Mouse (Mus musculus) hindbrain, embryonic 13.5 days (tissue): ENCODE measurements at regions not wholly inside any gene's neighbourhood (a gene's known extent, or its start where the extent isn't known, plus 50 kb on each side); places are given as distances from the start of the nearest gene placed in this dataset.

ENCODE experiments used
- ATAC-seq: fragments of 200-750 bp; cut with Nextera tagmentation; 2 replicates; pipeline ENCODE4 v1.8.0; 2017; ENCODE audit warnings: moderate TSS enrichment; ENCODE audit not compliant: low FRiP score
- H3K27ac ChIP-seq: fragments of 300-500 bp; sonication (generic); 2 replicates; pipeline ENCODE4 v1.5.1; 2015; ENCODE audit warnings: inconsistent platforms, mild to moderate bottlenecking, moderate library complexity
- H3K27me3 ChIP-seq: fragments of 300-500 bp; sonication (generic); 2 replicates; pipeline ENCODE4 v1.6.1; 2015; ENCODE audit warnings: mild to moderate bottlenecking, inconsistent platforms
- H3K36me3 ChIP-seq: fragments of 300-500 bp; sonication (generic); 2 replicates; pipeline ENCODE4 v1.6.1; 2015; ENCODE audit warnings: mild to moderate bottlenecking, inconsistent platforms
- H3K4me1 ChIP-seq: fragments of 300-500 bp; sonication (generic); replicated peaks from 2 replicates; pipeline ENCODE4 v1.6.1; 2015; ENCODE audit warnings: inconsistent platforms
- H3K4me2 ChIP-seq: fragments of 300-500 bp; sonication (generic); 2 replicates; pipeline ENCODE4 v1.6.1; 2015; ENCODE audit warnings: inconsistent platforms, mild to moderate bottlenecking, moderate library complexity
- H3K4me3 ChIP-seq: fragments of 300-500 bp; sonication (generic); 2 replicates; pipeline ENCODE4 v1.5.1; 2015; ENCODE audit warnings: mild to moderate bottlenecking, inconsistent platforms
- H3K9ac ChIP-seq: fragments of 300-500 bp; sonication (generic); 2 replicates; pipeline ENCODE4 v1.6.1; 2015; ENCODE audit warnings: mild to moderate bottlenecking, inconsistent platforms
- H3K9me3 ChIP-seq: fragments of 300-500 bp; sonication (generic); 2 replicates; pipeline ENCODE4 v1.6.1; 2016; ENCODE audit warnings: inconsistent platforms
- WGBS: fragments of 180-500 bp; shearing (Covaris S2); methylation state at CpG from one replicate; pipeline ENCODE4 v1.1.7; 2015; 5-methylcytosine and 5-hydroxymethylcytosine counted together

GRCm38 (mm10) chr19:23044510-23045464 is 96.2 kb upstream of the Klf9 start:
- Histone ChIP-seq H3K27ac (no peak overlapping the region), H3K4me1 (no peaks in the 10 kb centered on the region), H3K4me2 (no peak overlapping the region), H3K27me3 (no peaks in the 10 kb centered on the region), H3K9ac (no peak overlapping the region), H3K9me3 (no peaks in the 10 kb centered on the region), H3K4me3 (no peak overlapping the region), H3K36me3 (no peaks in the 10 kb centered on the region)
- WGBS: 87% methylated on average over 16 of the region's 16 CpGs
- ATAC-seq: no peak

- no peak for ATAC-seq
- Histone ChIP-seq H3K4me3 (no peak overlapping the region), H3K27ac (no peak overlapping the region), H3K4me1 (no peaks in the 10 kb centered on the region), H3K9ac (no peak overlapping the region), H3K36me3 (no peaks in the 10 kb centered on the region), H3K27me3 (peaks cover 4% of the 10 kb centered on the region; the same call in 1 of the 2 replicates), H3K4me2 (no peak overlapping the region), H3K9me3 (no peaks in the 10 kb centered on the region)
- 92% methylated on average over 4 of the region's 4 CpGs for WGBS
Measured at GRCm38 (mm10) chr19:23051456-23051855, 89.6 kb upstream of the Klf9 start.

GRCm38 (mm10) chr19:23054440-23054839 is 86.6 kb upstream of the Klf9 start:
- no peak overlapping the region for H3K4me2 ChIP-seq
- H3K9me3 ChIP-seq: no peaks in the 10 kb centered on the region
- no peak for ATAC-seq
- H3K36me3 ChIP-seq: no peaks in the 10 kb centered on the region
- H3K27me3 ChIP-seq: peaks cover 4% of the 10 kb centered on the region; the same call in 1 of the 2 replicates
- no peak overlapping the region for H3K4me3 ChIP-seq
- H3K27ac ChIP-seq: no peak overlapping the region
- WGBS: 71% methylated on average over 4 of the region's 4 CpGs
- H3K4me1 ChIP-seq: peaks cover 18% of the 10 kb centered on the region
- no peak overlapping the region for H3K9ac ChIP-seq

- H3K9ac ChIP-seq: no peak overlapping the region
- peak overlapping the region; percentile 66; the same call in 1 of the 2 replicates for H3K4me2 ChIP-seq
- H3K27ac ChIP-seq: no peak overlapping the region
- no peak for ATAC-seq
- peaks cover 4% of the 10 kb centered on the region; the same call in 1 of the 2 replicates for H3K27me3 ChIP-seq
- no peaks in the 10 kb centered on the region for H3K36me3 ChIP-seq
- H3K9me3 ChIP-seq: no peaks in the 10 kb centered on the region
- 82% methylated on average over 5 of the region's 5 CpGs for WGBS
- no peak overlapping the region; the same call in 1 of the 2 replicates for H3K4me3 ChIP-seq
- peaks cover 18% of the 10 kb centered on the region for H3K4me1 ChIP-seq
Measured at GRCm38 (mm10) chr19:23055916-23056805, 84.9 kb upstream of the Klf9 start.

GRCm38 (mm10) chr19:23056851-23057707 is 83.9 kb upstream of the Klf9 start:
- WGBS: 2% methylated on average over 32 of the region's 32 CpGs
- H3K27me3 ChIP-seq: peaks cover 4% of the 10 kb centered on the region; the same call in 1 of the 2 replicates
- peak overlapping the region; percentile 38 for H3K4me3 ChIP-seq
- H3K4me2 ChIP-seq: peak overlapping the region; percentile 66
- H3K9me3 ChIP-seq: no peaks in the 10 kb centered on the region
- H3K4me1 ChIP-seq: peaks cover 18% of the 10 kb centered on the region
- ATAC-seq: peak; percentile 85
- H3K36me3 ChIP-seq: no peaks in the 10 kb centered on the region
- H3K9ac ChIP-seq: peak overlapping the region; percentile 65
- 0 out of 2 replicates have a peak overlapping the region, but pooled peaks have one; percentile 35 for H3K27ac ChIP-seq

GRCm38 (mm10) chr19:23057739-23058501 is 83.1 kb upstream of the Klf9 start:
- H3K4me2 ChIP-seq: peak overlapping the region; percentile 66
- H3K4me1 ChIP-seq: peaks cover 18% of the 10 kb centered on the region
- peak overlapping the region; percentile 65; the same call in 1 of the 2 replicates for H3K9ac ChIP-seq
- peak overlapping the region; percentile 40; the same call in 1 of the 2 replicates for H3K27ac ChIP-seq
- peaks cover 4% of the 10 kb centered on the region; the same call in 1 of the 2 replicates for H3K27me3 ChIP-seq
- peak overlapping the region; percentile 38 for H3K4me3 ChIP-seq
- peak; percentile 71 for ATAC-seq
- WGBS: 14% methylated on average over 11 of the region's 11 CpGs
- H3K9me3 ChIP-seq: no peaks in the 10 kb centered on the region
- no peaks in the 10 kb centered on the region for H3K36me3 ChIP-seq

- 0 out of 2 replicates have a peak, but pooled peaks have one; percentile 19 for ATAC-seq
- H3K9ac ChIP-seq: no peak overlapping the region
- peaks cover 18% of the 10 kb centered on the region for H3K4me1 ChIP-seq
- peak overlapping the region; percentile 40; the same call in 1 of the 2 replicates for H3K27ac ChIP-seq
- H3K4me3 ChIP-seq: no peak overlapping the region
- no peaks in the 10 kb centered on the region for H3K36me3 ChIP-seq
- 29% methylated on average over 4 of the region's 4 CpGs for WGBS
- H3K9me3 ChIP-seq: no peaks in the 10 kb centered on the region
- no peak overlapping the region for H3K4me2 ChIP-seq
- H3K27me3 ChIP-seq: peaks cover 4% of the 10 kb centered on the region; the same call in 1 of the 2 replicates
Measured at GRCm38 (mm10) chr19:23058502-23058900, 82.5 kb upstream of the Klf9 start.

- WGBS: 87% methylated on average over 9 of the region's 9 CpGs
- ATAC-seq: no peak
- no peaks in the 10 kb centered on the region for H3K36me3 ChIP-seq
- peaks cover 18% of the 10 kb centered on the region for H3K4me1 ChIP-seq
- H3K9me3 ChIP-seq: no peaks in the 10 kb centered on the region
- no peak overlapping the region for H3K9ac ChIP-seq
- no peak overlapping the region for H3K4me3 ChIP-seq
- peaks cover 3% of the 10 kb centered on the region; the same call in 1 of the 2 replicates for H3K27me3 ChIP-seq
- H3K27ac ChIP-seq: no peak overlapping the region
- no peak overlapping the region for H3K4me2 ChIP-seq
Measured at GRCm38 (mm10) chr19:23061081-23061640, 79.9 kb upstream of the Klf9 start.

GRCm38 (mm10) chr19:23061906-23062305 is 79.1 kb upstream of the Klf9 start:
- Histone ChIP-seq H3K36me3 (no peaks in the 10 kb centered on the region), H3K9ac (no peak overlapping the region), H3K27me3 (no peaks in the 10 kb centered on the region), H3K4me3 (no peak overlapping the region), H3K4me2 (no peak overlapping the region), H3K4me1 (peaks cover 18% of the 10 kb centered on the region), H3K9me3 (no peaks in the 10 kb centered on the region), H3K27ac (no peak overlapping the region)
- ATAC-seq: no peak
- WGBS: 87% methylated on average over 2 of the region's 2 CpGs

- no peaks in the 10 kb centered on the region for H3K27me3 ChIP-seq
- peaks cover 10% of the 10 kb centered on the region for H3K4me1 ChIP-seq
- no peak overlapping the region for H3K4me2 ChIP-seq
- H3K4me3 ChIP-seq: no peak overlapping the region
- no peak overlapping the region for H3K27ac ChIP-seq
- H3K9ac ChIP-seq: no peak overlapping the region
- no peaks in the 10 kb centered on the region for H3K9me3 ChIP-seq
- WGBS: 79% methylated on average over 5 of the region's 5 CpGs
- H3K36me3 ChIP-seq: no peaks in the 10 kb centered on the region
- no peak for ATAC-seq
Measured at GRCm38 (mm10) chr19:23062851-23063250, 78.2 kb upstream of the Klf9 start.
